Mouse (Mus musculus): ENCODE measurements around the gene Rnf31. TPM values are rescaled to one million over a fixed set of nuclear protein-coding genes. Genes with fewer than 3 reads are reported as not detected.

Gene Rnf31
- polyA plus RNA-seq (2016; fragmentation: Nextera tagmentation; extraction: Ambion mirVana), result 19.7 and 22.6 TPM in 2 replicates

DNA sequence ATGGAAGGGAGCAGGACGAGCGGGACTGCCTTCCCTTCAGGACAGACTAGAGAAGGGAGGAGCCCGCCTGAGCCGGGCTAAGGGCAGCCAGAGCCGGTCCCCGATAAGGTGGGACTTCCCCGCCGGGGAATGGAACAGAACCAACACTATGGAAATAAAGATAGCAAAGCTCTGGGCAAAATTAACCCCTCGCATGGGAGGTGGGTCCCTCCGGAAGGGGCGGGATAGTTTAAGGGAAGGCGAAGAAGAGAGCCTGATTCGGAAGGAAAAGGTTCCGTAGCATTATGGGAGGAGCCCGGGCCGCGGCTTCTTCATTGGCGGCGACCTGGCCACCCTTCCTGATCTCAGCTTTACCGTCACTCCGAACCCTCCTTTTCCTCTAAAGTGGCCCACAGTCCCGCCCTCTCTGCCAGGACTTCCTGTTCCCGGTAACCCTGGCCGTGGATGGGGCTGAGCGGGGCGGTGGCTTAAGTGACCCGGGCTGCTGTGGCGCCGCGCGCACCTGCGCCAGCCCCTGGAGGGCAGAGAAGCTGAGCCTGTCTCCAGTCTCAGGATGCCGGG is at the start of gene Rnf31:
Gene Rnf31 (plus strand): TSS at position 378 of the 561 bp plus-strand sequence.
- H3K27me3 ChIP-seq (ENCODE audit: low read depth, poor library complexity, severe bottlenecking), result no peaks in the 10 kb centered on the region
- H3K4me1 ChIP-seq, result peaks cover 32% of the 10 kb centered on the region
- peak within 1 kb of the TSS; percentile 90 for H3K27ac ChIP-seq
- WGBS, result 0% methylated on average over 33 of the region's 33 CpGs
- H3K4me3 ChIP-seq, result peak within 1 kb of the TSS; percentile 79
- no peaks in the 10 kb centered on the region for H3K9me3 ChIP-seq (replicated peaks)
- H3K36me3 ChIP-seq, result peaks cover 57% of the 10 kb centered on the region
- peak; percentile 90 for DNase-seq (ENCODE audit: low spot score)

DNA sequence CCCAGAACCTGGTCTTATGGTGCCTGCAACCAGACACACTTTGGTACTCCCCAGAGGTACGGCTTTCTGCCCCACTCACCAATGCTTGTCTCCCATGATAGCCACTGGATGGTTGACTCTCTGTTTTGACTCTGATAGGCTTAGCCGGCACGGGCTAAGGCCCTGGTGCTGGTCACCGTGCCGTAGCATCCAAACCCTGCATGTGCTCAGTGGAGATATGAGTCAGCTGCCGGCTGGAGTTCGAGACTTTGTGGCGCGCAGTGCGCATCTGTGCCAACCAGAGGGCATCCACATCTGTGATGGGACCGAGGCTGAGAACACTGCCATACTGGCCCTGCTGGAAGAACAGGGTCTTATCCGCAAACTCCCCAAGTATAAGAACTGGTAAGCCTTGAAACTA is 49.2 kb upstream of the Rnf31 start:
- Histone ChIP-seq H3K4me3 (no peak overlapping the region), H3K27ac (no peak overlapping the region), H3K9me3 (replicated peaks) (no peaks in the 10 kb centered on the region), H3K4me1 (peaks cover 18% of the 10 kb centered on the region), H3K27me3 (ENCODE audit: low read depth, poor library complexity, severe bottlenecking) (peaks cover 6% of the 10 kb centered on the region; the same call in 1 of the 2 replicates), H3K36me3 (peaks cover 49% of the 10 kb centered on the region)
- no peak for DNase-seq (ENCODE audit: low spot score)
- WGBS, result 94% methylated on average over 12 of the region's 12 CpGs

DNA sequence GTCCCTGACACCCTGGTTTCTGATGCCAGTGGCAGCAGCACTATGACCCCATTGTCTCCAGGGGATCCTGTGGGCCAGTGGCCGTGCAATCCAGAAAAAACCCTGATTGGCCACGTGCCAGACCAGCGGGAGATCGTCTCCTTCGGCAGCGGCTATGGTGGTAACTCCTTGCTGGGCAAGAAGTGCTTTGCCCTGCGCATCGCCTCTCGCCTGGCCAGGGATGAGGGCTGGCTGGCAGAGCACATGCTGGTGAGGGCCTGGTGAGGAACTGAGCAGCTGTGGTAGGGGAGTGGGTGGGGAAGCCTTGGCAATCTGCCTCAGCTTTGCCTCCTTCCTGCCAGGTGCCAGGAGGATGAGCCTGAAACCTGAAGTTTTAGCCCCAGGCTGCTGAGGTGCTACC is 47.2 kb upstream of the Rnf31 start:
- Histone ChIP-seq H3K9me3 (replicated peaks) (no peaks in the 10 kb centered on the region), H3K4me3 (no peak overlapping the region), H3K27me3 (ENCODE audit: low read depth, poor library complexity, severe bottlenecking) (peaks cover 1% of the 10 kb centered on the region; the same call in 1 of the 2 replicates), H3K27ac (no peak overlapping the region), H3K36me3 (peaks cover 70% of the 10 kb centered on the region), H3K4me1 (peaks cover 18% of the 10 kb centered on the region)
- 90% methylated on average over 9 of the region's 9 CpGs for WGBS
- no peak for DNase-seq (ENCODE audit: low spot score)

DNA sequence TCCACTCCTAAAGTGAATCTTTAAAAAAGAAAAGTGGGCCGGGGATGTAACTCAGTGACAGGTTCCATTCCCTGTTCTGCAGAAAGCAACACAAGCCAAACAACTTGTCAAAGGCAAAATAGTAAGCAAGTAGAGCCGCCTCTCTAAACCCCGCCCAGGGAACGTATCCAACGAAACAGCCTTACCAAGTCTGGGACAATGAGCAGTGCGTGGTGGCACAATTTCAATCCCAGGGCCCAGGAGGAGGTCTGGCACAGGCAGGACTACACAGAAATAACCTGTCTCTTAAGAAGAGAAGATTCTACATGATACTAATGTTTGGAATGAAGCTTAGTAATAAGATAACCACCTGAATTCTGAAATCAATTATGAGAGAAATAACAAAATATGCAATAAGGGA is 41.3 kb upstream of the Rnf31 start:
- Histone ChIP-seq H3K27me3 (ENCODE audit: low read depth, poor library complexity, severe bottlenecking) (no peaks in the 10 kb centered on the region), H3K36me3 (peaks cover 42% of the 10 kb centered on the region), H3K9me3 (replicated peaks) (no peaks in the 10 kb centered on the region), H3K4me1 (no peaks in the 10 kb centered on the region), H3K4me3 (no peak overlapping the region), H3K27ac (no peak overlapping the region)
- no peak for DNase-seq (ENCODE audit: low spot score)
- WGBS, result 90% methylated on average over 6 of the region's 6 CpGs

DNA sequence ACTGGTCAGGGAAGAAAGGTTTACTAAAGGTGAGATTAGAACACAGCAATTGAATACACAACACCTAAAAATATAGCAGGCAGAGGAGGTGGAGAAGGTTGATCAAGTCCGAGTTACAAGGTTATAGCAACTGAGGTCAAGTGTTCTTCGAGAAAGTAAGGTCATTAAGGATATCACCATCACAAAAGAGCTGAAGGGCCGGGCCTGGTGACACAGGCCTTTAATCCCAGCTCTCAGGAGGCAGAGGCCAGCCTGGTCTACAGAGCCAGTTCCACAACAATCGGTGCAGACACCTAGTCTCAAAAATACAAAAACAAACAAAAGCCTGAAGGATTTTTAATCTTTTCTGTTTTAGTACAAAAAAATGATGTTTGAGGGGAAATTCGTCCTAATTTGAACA is 40.2 kb upstream of the Rnf31 start:
- WGBS, result 74% methylated on average over 5 of the region's 5 CpGs
- Histone ChIP-seq H3K9me3 (replicated peaks) (no peaks in the 10 kb centered on the region), H3K27ac (no peak overlapping the region)

DNA sequence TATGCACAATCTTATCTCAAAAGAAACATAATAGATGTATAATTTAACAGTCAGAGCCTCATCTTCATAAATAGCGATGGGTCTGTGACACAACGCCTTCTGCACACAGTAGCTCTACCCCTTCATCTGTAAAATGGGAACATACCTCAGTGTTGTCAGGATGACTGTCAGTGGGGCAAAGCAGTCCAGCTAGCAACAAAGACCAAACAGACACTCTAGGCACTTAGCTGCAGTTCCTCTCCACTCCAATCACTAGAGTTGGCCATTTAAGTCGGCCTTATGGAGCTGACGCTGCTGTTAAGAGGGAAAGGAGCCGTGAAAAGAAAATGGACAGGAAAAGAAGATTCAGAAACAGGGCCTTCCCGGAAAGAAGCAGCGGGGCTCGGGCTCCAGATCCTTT is 39.7 kb upstream of the Rnf31 start:
- no peaks in the 10 kb centered on the region for H3K27me3 ChIP-seq (ENCODE audit: low read depth, poor library complexity, severe bottlenecking)
- DNase-seq (ENCODE audit: low spot score), result no peak
- no peaks in the 10 kb centered on the region for H3K9me3 ChIP-seq (replicated peaks)
- no peak overlapping the region for H3K27ac ChIP-seq
- peaks cover 27% of the 10 kb centered on the region for H3K36me3 ChIP-seq
- H3K4me1 ChIP-seq, result peaks cover 2% of the 10 kb centered on the region; the same call in 1 of the 2 replicates
- no peak overlapping the region for H3K4me3 ChIP-seq
- WGBS, result 88% methylated on average over 8 of the region's 8 CpGs

More for the DNA sequence above, 40.2 kb upstream of the Rnf31 start:
- Histone ChIP-seq H3K27me3 (ENCODE audit: low read depth, poor library complexity, severe bottlenecking) (no peaks in the 10 kb centered on the region), H3K4me3 (no peak overlapping the region), H3K4me1 (no peaks in the 10 kb centered on the region), H3K36me3 (peaks cover 32% of the 10 kb centered on the region)
- DNase-seq (ENCODE audit: low spot score), result no peak

DNA sequence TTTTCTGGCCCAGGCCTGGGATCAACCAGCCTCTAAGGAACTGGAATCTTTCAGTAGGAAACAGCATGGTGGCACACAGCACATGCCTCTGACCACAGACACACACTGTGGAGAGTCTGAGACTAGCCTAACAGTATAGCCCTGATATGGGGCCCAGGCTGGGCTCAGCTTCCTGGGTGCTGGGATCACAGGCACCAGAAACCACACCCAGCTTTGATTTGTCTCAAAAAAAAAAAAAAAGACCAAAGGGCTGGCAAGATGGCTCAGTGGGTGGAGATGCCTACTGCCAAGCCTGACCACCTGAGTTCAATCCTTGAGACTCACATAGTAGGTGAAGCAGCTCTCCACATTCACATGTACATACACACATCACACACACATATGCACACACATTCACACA is 36.9 kb upstream of the Rnf31 start:
- Histone ChIP-seq H3K36me3 (no peaks in the 10 kb centered on the region; the same call in 1 of the 2 replicates), H3K27me3 (ENCODE audit: low read depth, poor library complexity, severe bottlenecking) (no peaks in the 10 kb centered on the region), H3K9me3 (replicated peaks) (no peaks in the 10 kb centered on the region), H3K4me3 (no peak overlapping the region), H3K27ac (no peak overlapping the region), H3K4me1 (peaks cover 6% of the 10 kb centered on the region; the same call in 1 of the 2 replicates)
- no peak for DNase-seq (ENCODE audit: low spot score)

DNA sequence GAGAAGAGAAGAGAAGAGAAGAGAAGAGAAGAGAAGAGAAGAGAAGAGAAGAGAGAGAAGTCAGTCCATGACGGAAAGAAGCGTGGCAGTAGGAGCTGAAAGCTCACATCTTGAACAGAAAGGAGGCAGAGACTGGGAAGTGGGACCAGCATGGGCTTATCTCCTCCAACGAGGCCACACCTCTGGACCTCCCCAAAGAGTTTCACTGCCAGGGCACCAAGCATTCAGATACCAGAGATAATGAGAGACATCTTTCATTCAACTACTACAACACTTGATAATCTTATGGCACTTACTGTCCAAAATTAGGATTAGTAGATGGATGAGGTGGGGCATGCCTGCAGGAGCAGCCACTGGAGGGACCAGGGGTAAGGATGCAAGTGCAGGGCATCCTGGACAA is 35.7 kb upstream of the Rnf31 start:
- Histone ChIP-seq H3K36me3 (no peaks in the 10 kb centered on the region), H3K9me3 (replicated peaks) (no peaks in the 10 kb centered on the region), H3K27ac (no peak overlapping the region), H3K4me1 (peaks cover 6% of the 10 kb centered on the region; the same call in 1 of the 2 replicates), H3K4me3 (no peak overlapping the region), H3K27me3 (ENCODE audit: low read depth, poor library complexity, severe bottlenecking) (no peaks in the 10 kb centered on the region)
- WGBS, result 86% methylated on average over 3 of the region's 3 CpGs
- DNase-seq (ENCODE audit: low spot score), result no peak

DNA sequence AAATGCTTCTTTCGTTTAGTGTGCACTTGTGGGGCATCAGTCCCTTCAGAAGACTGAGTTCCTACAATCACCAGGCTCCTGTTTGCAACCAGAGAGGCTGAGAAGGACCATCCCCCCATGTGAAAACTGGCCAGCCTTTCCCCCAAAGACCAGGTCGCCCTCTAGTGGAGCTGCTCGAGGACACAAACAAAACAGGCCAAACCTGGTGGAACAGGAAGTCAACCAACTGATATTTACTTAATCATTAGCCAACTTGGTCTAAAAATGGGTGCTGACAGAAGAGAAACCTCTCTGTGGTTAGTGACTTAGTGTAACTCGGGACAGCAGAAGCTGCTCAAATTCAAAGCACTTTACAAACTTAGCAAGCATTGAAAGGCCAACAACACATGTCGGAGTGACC is 34.5 kb upstream of the Rnf31 start:
- peaks cover 17% of the 10 kb centered on the region for H3K4me1 ChIP-seq
- no peak overlapping the region for H3K4me3 ChIP-seq
- WGBS, result 27% methylated on average over 5 of the region's 5 CpGs
- DNase-seq (ENCODE audit: low spot score), result peak; percentile 72
- H3K9me3 ChIP-seq (replicated peaks), result no peaks in the 10 kb centered on the region
- H3K36me3 ChIP-seq, result no peaks in the 10 kb centered on the region
- H3K27me3 ChIP-seq (ENCODE audit: low read depth, poor library complexity, severe bottlenecking), result no peaks in the 10 kb centered on the region
- no peak overlapping the region for H3K27ac ChIP-seq

DNA sequence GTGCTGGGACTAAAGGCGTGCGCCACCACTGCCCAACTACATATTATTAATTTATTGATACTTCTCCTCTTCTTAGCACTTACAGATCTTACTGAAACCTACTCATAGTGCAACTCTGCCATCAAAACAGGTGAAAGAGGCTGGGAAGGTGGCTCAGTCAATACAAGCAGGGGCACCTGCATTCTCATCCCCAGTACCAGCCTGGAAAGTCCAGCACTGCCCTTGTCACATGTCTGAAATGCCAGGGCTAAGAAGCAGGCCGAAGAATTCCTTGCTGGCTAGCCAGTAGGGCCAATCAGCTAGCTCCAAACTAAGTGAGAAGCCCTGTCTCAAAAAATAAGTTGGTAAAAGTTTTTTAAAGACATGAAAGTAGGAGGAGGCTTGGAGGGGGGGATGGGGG is 33.9 kb upstream of the Rnf31 start:
- no peaks in the 10 kb centered on the region for H3K9me3 ChIP-seq (replicated peaks)
- peaks cover 18% of the 10 kb centered on the region for H3K4me1 ChIP-seq
- H3K27me3 ChIP-seq (ENCODE audit: low read depth, poor library complexity, severe bottlenecking), result no peaks in the 10 kb centered on the region
- H3K4me3 ChIP-seq, result no peak overlapping the region
- no peak overlapping the region for H3K27ac ChIP-seq
- 0 out of 2 replicates have a peak, but pooled peaks cover 2% of the 10 kb centered on the region for H3K36me3 ChIP-seq
- 96% methylated on average over 3 of the region's 3 CpGs for WGBS
- DNase-seq (ENCODE audit: low spot score), result no peak

DNA sequence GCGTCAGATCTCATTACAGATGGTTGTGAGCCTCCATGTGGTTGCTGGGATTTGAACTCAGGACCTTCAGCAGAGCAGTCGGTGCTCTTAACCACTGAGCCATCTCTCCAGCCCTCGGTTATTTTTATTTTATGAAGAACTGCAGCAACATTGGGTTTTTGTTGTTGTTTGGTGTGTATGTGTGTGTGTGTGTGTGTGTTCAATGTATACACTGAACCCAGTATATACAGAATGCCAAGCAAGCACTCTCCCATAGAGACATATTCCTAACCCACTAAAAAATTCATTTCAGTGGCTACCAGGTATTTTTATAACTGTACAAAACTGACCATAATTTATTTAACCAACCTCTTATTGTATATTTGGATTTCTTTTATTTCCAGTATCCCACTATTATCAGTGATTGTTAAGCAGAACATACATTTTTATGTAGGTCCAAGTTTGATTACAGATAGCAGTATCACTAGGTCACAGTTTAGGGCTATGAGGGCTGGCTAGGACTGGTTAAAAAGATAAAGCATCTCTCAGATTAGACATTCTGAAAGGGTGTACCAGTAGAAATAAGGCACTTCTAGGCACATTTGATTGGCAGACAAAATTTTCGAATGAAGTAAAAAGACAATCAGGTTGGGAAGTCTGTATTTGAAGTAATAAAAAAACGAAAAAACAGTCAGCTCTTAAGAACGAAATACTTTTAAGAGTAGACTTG is 32.6 kb upstream of the Rnf31 start:
- Histone ChIP-seq H3K36me3 (peaks cover 12% of the 10 kb centered on the region), H3K4me1 (peaks cover 18% of the 10 kb centered on the region), H3K4me3 (peak overlapping the region; percentile 79), H3K9me3 (replicated peaks) (no peaks in the 10 kb centered on the region), H3K27me3 (ENCODE audit: low read depth, poor library complexity, severe bottlenecking) (no peaks in the 10 kb centered on the region), H3K27ac (peak overlapping the region; percentile 95; the same call in 1 of the 2 replicates)
- DNase-seq (ENCODE audit: low spot score), result no peak
- 61% methylated on average over 6 of the region's 6 CpGs for WGBS

DNA sequence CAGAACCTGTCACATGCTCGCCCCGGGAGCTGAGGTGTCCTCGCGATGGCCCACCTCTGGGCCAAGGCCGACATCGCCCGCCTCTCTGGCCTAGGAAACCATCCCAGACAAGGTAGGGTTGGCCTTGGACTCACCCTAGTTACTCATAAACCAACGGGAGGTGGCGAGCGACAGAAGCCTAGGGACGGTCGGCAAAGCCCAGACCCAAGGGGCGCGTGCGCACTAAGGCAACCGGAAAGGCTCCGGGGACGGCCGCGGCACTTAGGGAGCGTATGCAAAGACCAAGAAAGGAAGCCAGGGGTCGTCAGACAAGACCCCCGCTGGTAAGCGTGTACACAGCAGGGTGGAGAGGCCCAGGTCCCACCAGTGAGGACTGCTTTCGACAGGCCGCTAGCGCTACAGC is 31.7 kb upstream of the Rnf31 start, which contains the start of gene Dcaf11:
Gene Dcaf11 (plus strand): TSS at position 208 of the 403 bp plus-strand sequence.
- Histone ChIP-seq H3K36me3 (peaks cover 21% of the 10 kb centered on the region), H3K9me3 (replicated peaks) (no peaks in the 10 kb centered on the region), H3K27me3 (ENCODE audit: low read depth, poor library complexity, severe bottlenecking) (no peaks in the 10 kb centered on the region), H3K4me3 (peak within 1 kb of the TSS; percentile 79), H3K4me1 (peaks cover 18% of the 10 kb centered on the region), H3K27ac (peak within 1 kb of the TSS; percentile 95)
- under 1% methylated on average over 27 of the region's 27 CpGs for WGBS
- peak; percentile 94 for DNase-seq (ENCODE audit: low spot score)
